Mouse (Mus musculus): Measurements from ENCODE around the gene Pmel.
A peak's percentile ranks its signal among the peaks of the same experiment; 100 is the strongest.

Gene Pmel

GRCm38 (mm10) chr10:128703895-128704294 lies at the start of gene Pmel:
Gene Pmel (plus strand): TSS chr10:128704195.
- no peak for DNase-seq (ENCODE audit: low spot score in 2 of 2)

GRCm38 (mm10) chr10:128655254-128655653 lies 48.7 kb upstream of the Pmel start:
- no peak for DNase-seq (ENCODE audit: low spot score in 2 of 2)

- no peak for DNase-seq (ENCODE audit: low spot score in 2 of 2)
These were observed 47.3 kb upstream of the Pmel start for GRCm38 (mm10) chr10:128656731-128657130.

GRCm38 (mm10) chr10:128657844-128658243 lies 46.2 kb upstream of the Pmel start:
- no peak for DNase-seq (ENCODE audit: low spot score in 2 of 2)

- no peak for DNase-seq (ENCODE audit: low spot score in 2 of 2)
These were observed 44.5 kb upstream of the Pmel start for GRCm38 (mm10) chr10:128659490-128659889.

- no peak for DNase-seq (ENCODE audit: low spot score in 2 of 2)
These were observed 41.5 kb upstream of the Pmel start for GRCm38 (mm10) chr10:128662465-128662864.

- DNase-seq (ENCODE audit: low spot score in 2 of 2): no peak
These were observed 40.4 kb upstream of the Pmel start for GRCm38 (mm10) chr10:128663441-128664220.

- no peak for DNase-seq (ENCODE audit: low spot score in 2 of 2)
These were observed 39.2 kb upstream of the Pmel start for GRCm38 (mm10) chr10:128664808-128665207.

GRCm38 (mm10) chr10:128665307-128665706 lies 38.7 kb upstream of the Pmel start:
- DNase-seq (ENCODE audit: low spot score in 2 of 2): no peak

GRCm38 (mm10) chr10:128665806-128666205 lies 38.2 kb upstream of the Pmel start:
- no peak for DNase-seq (ENCODE audit: low spot score in 2 of 2)

- DNase-seq (ENCODE audit: low spot score in 2 of 2): peak; percentile 59 to 80
These were observed 35.0 kb upstream of the Pmel start for GRCm38 (mm10) chr10:128668790-128669672.

GRCm38 (mm10) chr10:128671148-128671547 lies 32.8 kb upstream of the Pmel start:
- no peak for DNase-seq (ENCODE audit: low spot score in 2 of 2)

- DNase-seq (ENCODE audit: low spot score in 2 of 2): peak; percentile 77 to 89
These were observed 30.1 kb upstream of the Pmel start, which contains the start of gene Suox for GRCm38 (mm10) chr10:128673763-128674468. Gene Suox (minus strand): TSS chr10:128674073.

- no peak for DNase-seq (ENCODE audit: low spot score in 2 of 2)
These were observed 29.5 kb upstream of the Pmel start for GRCm38 (mm10) chr10:128674469-128675008.

- DNase-seq (ENCODE audit: low spot score in 2 of 2): no peak
These were observed 8.5 kb upstream of the Pmel start for GRCm38 (mm10) chr10:128695411-128695991.

- DNase-seq (ENCODE audit: low spot score in 2 of 2): peak; percentile 94 to 96
These were observed 7.8 kb upstream of the Pmel start, which contains the start of gene Rab5b for GRCm38 (mm10) chr10:128695992-128696807. Gene Rab5b (minus strand): TSS chr10:128696264.

- DNase-seq (ENCODE audit: low spot score in 2 of 2): no peak
These were observed 6.8 kb upstream of the Pmel start for GRCm38 (mm10) chr10:128697072-128697725.

- no peak for DNase-seq (ENCODE audit: low spot score in 2 of 2)
These were observed 5.0 kb upstream of the Pmel start for GRCm38 (mm10) chr10:128699006-128699405.

GRCm38 (mm10) chr10:128699611-128700010 lies 4.4 kb upstream of the Pmel start:
- DNase-seq (ENCODE audit: low spot score in 2 of 2): no peak

GRCm38 (mm10) chr10:128700712-128701111 lies 3.3 kb upstream of the Pmel start:
- DNase-seq (ENCODE audit: low spot score in 2 of 2): no peak

Data from spleen, postnatal 4 days (tissue).